Mouse (Mus musculus) neural tube, embryonic 12.5 days (tissue): ENCODE measurements around the gene Cacna1d. TPM values are rescaled to one million over a fixed set of nuclear protein-coding genes. Genes with fewer than 3 reads are reported as not detected.

Experiments used
- ATAC-seq: fragments of 200-750 bp; cut with Nextera tagmentation; 2 replicates; pipeline ENCODE4 v1.8.0; 2017; ENCODE audit warnings: low read depth, mild to moderate bottlenecking, moderate TSS enrichment, moderate library complexity; ENCODE audit not compliant: low FRiP score
- H3K27ac ChIP-seq: fragments of 300-500 bp; sonication (generic); 2 replicates; pipeline ENCODE4 v1.5.1; 2016
- H3K27me3 ChIP-seq: fragments of 300-500 bp; sonication (generic); replicated peaks from 2 replicates; pipeline ENCODE4 v1.6.1; 2016; ENCODE audit warnings: mild to moderate bottlenecking
- H3K36me3 ChIP-seq: fragments of 300-500 bp; sonication (generic); 2 replicates; pipeline ENCODE4 v1.6.1; 2016; ENCODE audit warnings: mild to moderate bottlenecking
- H3K4me1 ChIP-seq: fragments of 300-500 bp; sonication (generic); 2 replicates; pipeline ENCODE4 v1.6.1; 2016
- H3K4me2 ChIP-seq: fragments of 300-500 bp; sonication (generic); replicated peaks from 2 replicates; pipeline ENCODE4 v1.6.1; 2016; ENCODE audit warnings: mild to moderate bottlenecking
- H3K4me3 ChIP-seq: fragments of 300-500 bp; sonication (generic); 2 replicates; pipeline ENCODE4 v1.5.1; 2016
- H3K9ac ChIP-seq: fragments of 300-500 bp; sonication (generic); 2 replicates; pipeline ENCODE4 v1.6.1; 2016; ENCODE audit warnings: mild to moderate bottlenecking
- H3K9me3 ChIP-seq: fragments of 300-500 bp; sonication (generic); 2 replicates; pipeline ENCODE4 v1.6.1; 2016; ENCODE audit warnings: mild to moderate bottlenecking
- WGBS: fragments of 180-500 bp; shearing (Covaris S2); methylation state at CpG from one replicate; pipeline ENCODE4 v1.1.7; 2016; 5-methylcytosine and 5-hydroxymethylcytosine counted together
- polyA plus RNA-seq: library from polyadenylated mRNA; unstranded; fragments of >200 nt; fragmentation: Nextera tagmentation; extraction: Ambion mirVana; gene quantifications from 2 replicates; pipeline ENCODE4 v1.2.1, GENCODE M21; 2016

The Cacna1d gene
- polyA plus RNA-seq, 1 experiment from 2014 or later, result 3.0 TPM

DNA sequence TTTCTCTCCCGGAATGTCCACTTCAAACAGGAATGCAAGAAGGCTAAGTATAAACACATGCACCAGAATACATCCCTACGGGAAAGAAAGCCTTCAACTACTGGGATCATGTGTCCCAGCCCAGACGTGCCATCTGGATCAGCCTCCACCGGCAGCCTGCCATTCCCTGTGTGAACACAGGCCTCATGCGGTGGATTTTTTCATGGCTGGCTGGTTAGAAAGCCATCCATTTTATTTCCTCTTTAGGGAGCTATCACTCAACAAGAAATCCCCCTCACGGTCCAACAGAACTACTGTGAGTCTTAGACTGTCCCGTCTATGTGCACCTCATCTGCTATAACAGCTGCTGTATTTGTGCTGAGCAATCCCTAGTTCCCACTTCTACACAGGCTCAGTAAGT is 343.5 kb downstream of the Cacna1d start:
- WGBS, result 50% methylated on average over 7 of the region's 7 CpGs
- Histone ChIP-seq H3K4me1 (no peaks in the 10 kb centered on the region), H3K27ac (no peak overlapping the region), H3K27me3 (0 out of 2 replicates have a peak, but pooled peaks cover 2% of the 10 kb centered on the region), H3K9ac (no peak overlapping the region), H3K36me3 (no peaks in the 10 kb centered on the region), H3K4me2 (no peak overlapping the region), H3K4me3 (no peak overlapping the region), H3K9me3 (no peaks in the 10 kb centered on the region)
- no peak for ATAC-seq

DNA sequence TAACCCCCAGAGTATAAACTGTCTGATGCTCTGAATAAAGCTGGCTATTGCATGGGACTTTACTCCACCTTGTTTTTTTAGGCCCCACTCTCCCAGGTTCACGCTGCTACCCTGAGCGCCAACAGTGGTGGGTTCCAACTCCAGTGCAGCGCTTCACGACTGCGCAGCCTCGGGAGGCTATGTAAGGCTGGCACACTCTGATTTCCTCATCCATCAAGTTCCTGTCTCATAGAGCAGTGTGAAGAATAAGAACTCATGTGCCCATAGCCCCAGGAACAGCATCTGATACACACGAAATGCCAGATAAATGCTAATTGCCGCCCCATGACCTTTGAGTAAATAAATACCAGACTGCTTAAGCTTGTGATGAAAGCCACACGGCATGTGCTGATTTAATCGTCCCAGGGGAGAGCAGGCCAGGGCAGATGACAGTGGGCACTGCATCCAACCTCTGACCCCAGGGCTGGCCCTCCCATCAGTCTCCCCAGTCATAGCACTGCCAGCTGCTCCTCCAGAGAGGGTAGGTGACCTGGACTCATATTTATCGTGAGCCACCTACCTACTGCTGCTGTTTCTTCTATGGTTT is 352.8 kb downstream of the Cacna1d start:
- ATAC-seq, result no peak
- Histone ChIP-seq H3K27me3 (peaks cover 5% of the 10 kb centered on the region; the same call in 1 of the 2 replicates), H3K4me1 (no peaks in the 10 kb centered on the region), H3K9ac (no peak overlapping the region), H3K27ac (no peak overlapping the region), H3K4me3 (no peak overlapping the region), H3K36me3 (no peaks in the 10 kb centered on the region), H3K9me3 (no peaks in the 10 kb centered on the region), H3K4me2 (no peak overlapping the region)
- 43% methylated on average over 11 of the region's 11 CpGs for WGBS

DNA sequence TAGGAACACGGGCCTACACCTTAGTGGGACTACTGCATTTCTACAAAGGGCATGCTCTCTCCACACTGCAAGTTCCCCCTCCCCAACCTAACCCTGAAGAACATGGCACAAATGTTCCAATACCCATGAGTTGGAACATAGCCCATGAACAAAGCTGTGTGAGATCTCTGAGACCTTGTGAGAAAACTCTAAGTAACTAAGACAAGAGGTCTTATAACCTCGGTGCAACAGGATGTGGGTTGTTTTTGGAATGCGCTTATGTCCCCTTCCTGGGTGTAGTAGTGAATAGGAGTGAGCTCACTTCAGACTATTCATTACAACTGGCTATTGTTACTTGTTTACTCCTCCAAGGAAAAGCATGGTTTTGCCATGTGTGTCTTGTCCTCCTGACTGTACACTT is 353.3 kb downstream of the Cacna1d start:
- Histone ChIP-seq H3K4me2 (no peak overlapping the region), H3K4me3 (no peak overlapping the region), H3K9me3 (no peaks in the 10 kb centered on the region), H3K4me1 (no peaks in the 10 kb centered on the region), H3K27me3 (peaks cover 4% of the 10 kb centered on the region; the same call in 1 of the 2 replicates), H3K27ac (no peak overlapping the region), H3K36me3 (no peaks in the 10 kb centered on the region), H3K9ac (no peak overlapping the region)
- WGBS, result 81% methylated on average over 3 of the region's 3 CpGs
- ATAC-seq, result no peak

DNA sequence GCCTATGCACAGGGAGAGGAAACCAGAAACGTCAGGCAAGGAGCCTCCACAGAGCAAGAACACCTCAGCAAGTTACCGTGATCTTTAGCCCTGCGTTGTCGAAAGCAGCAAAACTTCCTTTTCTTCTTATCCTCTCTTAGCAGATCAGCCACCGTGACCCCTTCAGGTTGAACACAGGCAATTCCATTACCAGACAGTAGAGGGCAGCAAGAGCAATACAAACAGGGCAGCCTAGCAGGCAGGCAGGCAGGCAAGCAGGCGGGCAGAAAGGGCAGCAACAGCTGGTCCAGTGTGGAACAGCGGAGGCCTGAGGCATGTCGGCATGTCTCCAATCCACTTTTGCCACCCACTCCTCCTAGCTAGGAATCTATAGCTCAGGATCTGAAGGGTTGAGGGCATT is 354.3 kb downstream of the Cacna1d start:
- Histone ChIP-seq H3K4me3 (no peak overlapping the region), H3K9ac (no peak overlapping the region), H3K27me3 (peaks cover 4% of the 10 kb centered on the region; the same call in 1 of the 2 replicates), H3K36me3 (no peaks in the 10 kb centered on the region), H3K27ac (no peak overlapping the region), H3K4me2 (no peak overlapping the region), H3K9me3 (no peaks in the 10 kb centered on the region), H3K4me1 (no peaks in the 10 kb centered on the region)
- 13% methylated on average over 8 of the region's 8 CpGs for WGBS
- peak; percentile 65; the same call in 1 of the 2 replicates for ATAC-seq

DNA sequence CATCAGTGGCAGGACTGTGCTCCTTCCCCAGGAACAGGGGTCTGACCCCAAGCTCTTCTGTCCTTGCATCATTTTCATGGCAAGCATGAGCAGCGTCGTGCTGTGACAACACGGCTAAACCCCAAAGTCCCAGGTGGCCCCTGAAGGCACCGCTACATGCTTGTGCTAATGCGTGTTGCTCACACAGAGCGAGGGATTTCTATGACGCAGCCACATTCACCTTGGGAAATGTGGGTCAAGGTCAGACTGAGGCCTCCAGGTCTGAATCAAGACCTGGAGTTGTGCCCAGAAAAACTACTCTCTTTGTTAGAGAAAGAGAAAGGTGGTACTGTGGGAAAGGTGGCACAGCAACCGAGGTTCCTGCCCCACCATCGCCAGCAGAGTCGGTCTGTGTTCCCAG is 355.9 kb downstream of the Cacna1d start:
- Histone ChIP-seq H3K36me3 (no peaks in the 10 kb centered on the region), H3K9ac (no peak overlapping the region)
- 90% methylated on average over 10 of the region's 10 CpGs for WGBS

DNA sequence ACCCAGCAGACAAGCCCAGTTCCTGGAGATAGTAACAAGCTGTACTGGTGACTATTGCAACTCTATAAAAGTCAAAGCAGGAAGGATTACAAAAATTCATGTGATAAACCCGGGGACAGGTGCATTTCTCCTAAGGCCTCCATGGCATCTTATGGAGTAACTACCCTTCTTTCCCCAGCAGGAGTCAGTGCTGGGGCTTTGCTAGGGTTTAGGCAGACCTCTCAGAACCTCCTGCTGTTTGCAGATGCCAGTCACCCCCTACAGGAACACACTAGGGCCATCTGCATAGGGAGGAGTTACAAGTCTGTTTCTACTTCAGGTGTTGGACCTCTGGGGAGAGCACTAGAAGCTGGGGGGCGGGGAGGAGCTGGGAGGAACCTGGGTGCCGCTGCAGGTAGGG is 357.6 kb downstream of the Cacna1d start:
- no peak overlapping the region for H3K9ac ChIP-seq
- no peaks in the 10 kb centered on the region for H3K27me3 ChIP-seq
- H3K27ac ChIP-seq, result no peak overlapping the region
- no peaks in the 10 kb centered on the region for H3K9me3 ChIP-seq
- no peaks in the 10 kb centered on the region for H3K36me3 ChIP-seq
- ATAC-seq, result no peak
- 53% methylated on average over 3 of the region's 3 CpGs for WGBS
- no peak overlapping the region for H3K4me2 ChIP-seq
- H3K4me3 ChIP-seq, result no peak overlapping the region
- H3K4me1 ChIP-seq, result no peaks in the 10 kb centered on the region

More for the DNA sequence above, 355.9 kb downstream of the Cacna1d start:
- no peak overlapping the region for H3K4me2 ChIP-seq
- H3K9me3 ChIP-seq, result no peaks in the 10 kb centered on the region
- no peaks in the 10 kb centered on the region for H3K4me1 ChIP-seq
- no peaks in the 10 kb centered on the region for H3K27me3 ChIP-seq
- H3K27ac ChIP-seq, result no peak overlapping the region
- H3K4me3 ChIP-seq, result no peak overlapping the region
- ATAC-seq, result no peak

DNA sequence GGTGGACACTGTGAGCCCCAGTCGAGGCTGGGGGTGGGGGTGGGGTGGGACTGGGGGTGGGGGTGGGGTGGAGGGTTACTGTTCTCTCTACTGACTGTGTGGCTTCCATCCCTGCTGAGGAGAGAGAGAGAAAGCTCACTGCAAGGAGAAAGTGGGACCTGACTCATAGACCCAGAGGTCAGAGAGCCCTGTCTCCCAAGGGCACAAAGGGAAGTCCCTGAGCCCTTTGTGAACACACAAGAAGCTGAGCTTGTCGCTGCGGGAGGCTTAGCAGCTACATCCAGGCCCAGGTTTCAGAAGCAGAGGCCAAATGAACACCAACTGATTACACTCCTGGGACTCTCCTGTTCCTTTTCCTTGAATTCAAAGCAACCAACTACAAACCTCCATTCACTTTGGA is 360.0 kb downstream of the Cacna1d start:
- 32% methylated on average over 3 of the region's 3 CpGs for WGBS
- no peak overlapping the region for H3K27ac ChIP-seq
- H3K9me3 ChIP-seq, result no peaks in the 10 kb centered on the region
- no peak for ATAC-seq
- no peak overlapping the region for H3K9ac ChIP-seq
- no peak overlapping the region for H3K4me2 ChIP-seq
- no peaks in the 10 kb centered on the region for H3K27me3 ChIP-seq
- no peaks in the 10 kb centered on the region for H3K36me3 ChIP-seq
- H3K4me1 ChIP-seq, result no peaks in the 10 kb centered on the region
- H3K4me3 ChIP-seq, result no peak overlapping the region

DNA sequence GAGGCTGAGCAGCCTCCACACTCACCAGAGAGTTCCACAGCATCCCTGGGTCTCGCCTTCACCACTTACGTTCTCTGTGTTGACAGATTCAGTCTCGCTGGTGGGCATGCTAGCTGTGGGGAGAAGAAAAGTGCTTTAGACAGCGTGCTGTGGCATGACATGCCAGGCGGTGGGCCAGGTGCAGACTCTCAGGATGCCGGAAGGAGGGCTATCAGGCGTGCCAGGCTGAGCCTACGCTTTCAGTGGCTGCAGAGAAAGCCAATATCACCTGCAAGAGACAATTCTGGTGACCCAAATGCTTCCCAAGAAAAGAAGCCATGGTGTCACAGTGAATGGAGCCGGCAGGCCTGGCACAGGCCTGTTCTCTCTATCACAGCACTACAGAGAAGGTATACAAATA is 361.2 kb downstream of the Cacna1d start:
- Histone ChIP-seq H3K9me3 (no peaks in the 10 kb centered on the region), H3K4me3 (no peak overlapping the region), H3K27ac (no peak overlapping the region), H3K9ac (no peak overlapping the region), H3K36me3 (no peaks in the 10 kb centered on the region), H3K4me1 (no peaks in the 10 kb centered on the region), H3K4me2 (no peak overlapping the region), H3K27me3 (no peaks in the 10 kb centered on the region)
- 93% methylated on average over 9 of the region's 9 CpGs for WGBS
- ATAC-seq, result no peak

DNA sequence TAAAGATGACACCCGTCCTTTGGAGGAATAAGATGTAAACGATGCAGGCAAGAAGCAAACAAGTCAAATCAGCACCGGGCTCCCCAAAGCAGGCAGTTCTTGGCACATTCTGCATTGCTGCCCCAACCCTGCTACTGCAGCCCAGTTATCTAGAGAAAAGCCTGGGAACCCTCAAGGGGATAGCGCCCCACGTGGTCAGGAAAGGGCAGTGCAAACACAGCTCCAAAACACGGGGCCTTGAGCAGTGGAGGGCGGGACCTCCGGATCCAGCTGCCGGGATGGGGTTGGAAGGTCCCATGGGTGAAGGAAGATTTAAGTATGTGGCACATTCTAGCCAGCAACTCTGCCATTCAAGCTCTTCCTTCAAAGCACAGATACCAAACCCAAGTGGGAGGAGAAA is 361.9 kb downstream of the Cacna1d start:
- no peak for ATAC-seq
- no peak overlapping the region for H3K4me3 ChIP-seq
- no peak overlapping the region for H3K4me2 ChIP-seq
- H3K4me1 ChIP-seq, result no peaks in the 10 kb centered on the region
- no peaks in the 10 kb centered on the region for H3K9me3 ChIP-seq
- H3K36me3 ChIP-seq, result no peaks in the 10 kb centered on the region
- H3K9ac ChIP-seq, result no peak overlapping the region
- no peak overlapping the region for H3K27ac ChIP-seq
- 33% methylated on average over 9 of the region's 9 CpGs for WGBS
- no peaks in the 10 kb centered on the region for H3K27me3 ChIP-seq

DNA sequence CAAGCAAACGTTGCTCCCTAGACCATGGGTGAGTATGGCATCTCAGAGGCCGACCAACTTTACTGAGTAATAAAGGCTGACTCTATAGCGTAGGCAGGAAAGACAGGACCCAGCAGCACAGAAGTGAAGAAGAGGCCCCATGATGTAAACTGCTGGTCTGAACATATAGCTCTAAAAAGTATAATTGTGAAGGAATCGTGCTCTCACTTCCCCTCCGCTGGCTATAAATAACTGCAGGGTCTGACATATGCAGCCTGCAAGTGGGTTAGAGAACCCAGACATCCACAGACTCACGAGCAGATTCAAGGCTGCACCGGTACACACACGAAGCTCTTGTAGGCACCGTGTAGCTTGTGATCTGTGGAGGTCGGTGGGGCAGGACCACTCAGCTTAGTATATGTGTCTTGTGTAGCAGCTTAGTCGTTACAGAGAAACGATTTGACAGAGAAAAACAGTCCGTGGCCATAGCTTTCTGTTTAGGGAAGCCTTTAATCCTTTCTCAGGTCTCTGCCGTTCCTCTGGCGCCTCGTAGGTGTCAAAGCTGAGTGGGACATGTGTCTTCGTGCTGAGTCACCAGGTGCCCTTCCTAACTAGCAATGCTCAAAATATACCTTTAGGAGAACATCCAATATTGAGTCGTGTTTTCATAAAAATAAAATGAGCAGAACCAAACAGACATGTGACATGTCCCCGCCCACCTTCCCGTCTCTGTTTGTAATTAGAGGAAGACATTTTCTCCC is 366.1 kb downstream of the Cacna1d start:
- ATAC-seq, result no peak
- WGBS, result 82% methylated on average over 20 of the region's 20 CpGs
- Histone ChIP-seq H3K4me1 (no peaks in the 10 kb centered on the region), H3K9me3 (no peaks in the 10 kb centered on the region), H3K4me2 (no peak overlapping the region), H3K9ac (no peak overlapping the region), H3K27me3 (no peaks in the 10 kb centered on the region), H3K4me3 (no peak overlapping the region), H3K27ac (no peak overlapping the region), H3K36me3 (no peaks in the 10 kb centered on the region)

DNA sequence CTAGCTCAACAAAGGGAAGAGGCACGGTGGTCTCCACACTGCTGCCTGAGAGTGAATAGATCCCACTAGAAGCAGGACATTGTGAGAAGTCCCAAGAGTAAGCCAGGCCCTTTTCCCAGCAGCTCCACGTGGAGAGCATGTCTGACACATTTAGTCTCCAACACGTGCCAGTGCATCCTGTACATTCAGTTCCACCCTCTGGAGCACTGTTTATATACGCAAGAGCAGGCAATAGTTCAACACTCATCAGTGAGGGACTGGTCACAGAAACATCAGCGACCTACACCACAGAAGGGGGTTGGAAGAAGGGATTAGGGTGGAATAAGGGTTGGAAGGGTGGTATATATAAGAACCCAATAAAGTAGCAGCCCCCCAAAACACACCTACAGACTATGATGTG is 371.2 kb downstream of the Cacna1d start:
- Histone ChIP-seq H3K4me3 (no peak overlapping the region), H3K9ac (no peak overlapping the region), H3K27me3 (no peaks in the 10 kb centered on the region), H3K9me3 (no peaks in the 10 kb centered on the region), H3K4me1 (no peaks in the 10 kb centered on the region; the same call in 1 of the 2 replicates), H3K4me2 (no peak overlapping the region), H3K27ac (no peak overlapping the region), H3K36me3 (no peaks in the 10 kb centered on the region)
- WGBS, result 82% methylated on average over 5 of the region's 5 CpGs
- no peak for ATAC-seq

DNA sequence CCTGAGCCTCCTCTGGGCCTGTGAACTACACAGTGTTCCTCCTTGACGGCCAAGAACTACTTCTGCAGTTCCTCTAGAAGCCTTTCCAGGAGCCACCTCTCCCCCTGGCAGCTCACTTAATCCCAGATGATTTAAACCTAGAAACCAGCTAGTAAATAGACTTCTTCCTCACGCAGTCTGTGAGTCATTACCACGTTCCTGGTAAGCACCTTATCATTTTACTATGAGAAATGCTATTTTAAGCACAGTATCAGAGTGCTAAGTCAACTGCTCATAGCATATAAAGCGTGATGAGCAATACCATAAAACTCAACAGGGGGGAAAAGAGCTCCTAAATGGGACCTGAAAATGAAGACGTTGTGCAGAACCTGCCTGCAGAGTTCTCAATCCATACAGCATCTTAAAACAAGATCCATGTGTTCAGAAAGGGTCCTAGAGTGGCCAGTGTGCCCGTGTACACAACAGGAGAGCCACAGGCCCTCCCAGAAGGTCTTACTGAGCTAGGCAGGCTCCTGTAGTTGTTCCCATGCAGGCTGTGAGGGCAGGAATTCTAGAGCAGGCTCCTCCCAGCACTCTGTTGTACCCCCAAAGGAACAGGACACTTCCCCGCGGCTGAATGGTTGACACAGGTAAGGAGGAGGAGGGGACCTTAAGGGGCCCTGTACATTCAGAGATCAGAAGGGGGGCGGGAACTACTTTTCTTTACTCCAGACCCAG is 377.7 kb downstream of the Cacna1d start:
- ATAC-seq, result no peak
- Histone ChIP-seq H3K4me1 (no peaks in the 10 kb centered on the region; the same call in 1 of the 2 replicates), H3K4me3 (no peak overlapping the region), H3K9me3 (no peaks in the 10 kb centered on the region), H3K36me3 (no peaks in the 10 kb centered on the region), H3K9ac (no peak overlapping the region), H3K27ac (no peak overlapping the region), H3K4me2 (no peak overlapping the region), H3K27me3 (no peaks in the 10 kb centered on the region)
- 68% methylated on average over 9 of the region's 9 CpGs for WGBS
